Mouse (Mus musculus): ENCODE measurements around the gene Adcy5. TPM values are rescaled to one million over a fixed set of nuclear protein-coding genes. Genes with fewer than 3 reads are reported as not detected.

Gene Adcy5
- polyA plus RNA-seq, 1 experiment: 12.1 TPM

DNA sequence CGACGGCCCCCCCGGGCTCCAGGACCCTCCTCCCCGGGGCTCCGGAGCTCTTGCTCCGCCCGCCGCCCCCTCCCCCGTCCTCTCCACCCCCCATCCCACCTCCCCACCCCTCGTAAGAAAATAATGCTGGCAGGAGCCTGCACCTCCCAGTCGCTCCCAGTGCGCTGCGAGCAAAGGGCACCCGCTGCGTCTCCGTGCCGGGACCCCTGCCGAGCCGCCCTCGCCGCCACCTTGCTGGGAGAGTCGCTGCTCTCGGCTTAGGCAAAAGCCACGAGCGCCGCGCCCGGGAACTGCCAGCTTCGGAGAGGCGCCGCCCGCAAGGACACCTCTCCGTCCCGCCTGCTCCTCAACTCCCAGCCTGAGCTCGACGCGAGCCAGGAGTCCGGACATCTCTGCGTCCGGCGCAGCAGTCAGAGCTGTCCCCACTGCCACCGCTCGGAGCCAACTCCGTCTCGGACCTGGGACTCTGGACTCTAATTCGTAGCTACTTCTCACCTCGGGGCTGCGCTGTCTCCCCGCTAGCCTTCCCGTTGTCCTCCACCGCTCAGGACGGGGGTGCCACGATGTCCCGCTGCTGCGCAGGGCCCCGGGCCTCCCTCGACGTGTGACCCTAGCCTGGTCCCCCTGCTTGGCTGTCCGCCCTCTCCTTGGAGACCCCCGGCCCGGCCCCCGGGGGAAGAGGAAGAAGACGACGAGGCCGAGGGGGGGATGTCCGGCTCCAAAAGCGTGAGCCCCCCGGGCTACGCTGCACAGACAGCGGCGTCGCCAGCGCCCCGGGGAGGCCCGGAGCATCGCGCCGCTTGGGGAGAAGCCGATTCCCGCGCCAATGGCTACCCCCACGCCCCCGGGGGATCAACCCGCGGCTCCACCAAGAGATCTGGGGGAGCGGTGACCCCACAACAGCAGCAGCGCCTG lies 971 bp downstream of the Adcy5 start:
- WGBS: 2% methylated on average over 87 of the region's 87 CpGs
- DNase-seq (ENCODE audit: low read depth, low spot score): no peak

DNA sequence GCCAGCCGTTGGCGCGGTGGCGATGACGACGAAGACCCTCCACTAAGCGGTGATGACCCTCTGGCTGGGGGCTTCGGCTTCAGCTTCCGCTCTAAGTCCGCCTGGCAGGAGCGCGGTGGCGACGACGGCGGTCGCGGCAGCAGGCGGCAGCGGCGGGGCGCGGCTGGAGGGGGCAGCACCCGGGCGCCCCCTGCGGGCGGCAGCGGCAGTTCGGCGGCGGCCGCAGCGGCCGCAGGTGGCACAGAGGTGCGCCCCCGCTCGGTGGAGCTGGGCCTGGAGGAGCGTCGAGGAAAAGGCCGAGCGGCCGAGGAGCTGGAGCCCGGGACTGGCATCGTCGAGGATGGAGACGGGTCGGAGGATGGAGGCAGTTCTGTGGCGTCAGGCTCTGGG lies 1.6 kb downstream of the Adcy5 start:
- 4% methylated on average over 48 of the region's 48 CpGs for WGBS
- DNase-seq (ENCODE audit: low read depth, low spot score): no peak

DNA sequence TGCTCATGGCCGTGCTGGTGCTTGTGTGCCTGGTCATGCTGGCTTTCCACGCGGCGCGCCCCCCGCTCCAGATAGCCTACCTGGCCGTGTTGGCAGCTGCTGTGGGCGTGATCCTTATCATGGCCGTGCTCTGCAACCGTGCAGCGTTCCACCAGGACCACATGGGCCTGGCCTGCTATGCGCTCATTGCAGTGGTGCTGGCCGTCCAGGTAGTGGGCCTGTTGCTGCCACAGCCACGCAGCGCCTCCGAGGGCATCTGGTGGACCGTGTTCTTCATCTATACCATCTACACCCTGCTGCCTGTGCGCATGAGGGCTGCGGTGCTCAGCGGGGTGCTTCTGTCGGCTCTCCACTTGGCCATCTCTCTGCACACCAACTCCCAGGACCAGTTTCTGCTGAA lies 2.2 kb downstream of the Adcy5 start:
- 72% methylated on average over 21 of the region's 21 CpGs for WGBS
- DNase-seq (ENCODE audit: low read depth, low spot score): no peak

DNA sequence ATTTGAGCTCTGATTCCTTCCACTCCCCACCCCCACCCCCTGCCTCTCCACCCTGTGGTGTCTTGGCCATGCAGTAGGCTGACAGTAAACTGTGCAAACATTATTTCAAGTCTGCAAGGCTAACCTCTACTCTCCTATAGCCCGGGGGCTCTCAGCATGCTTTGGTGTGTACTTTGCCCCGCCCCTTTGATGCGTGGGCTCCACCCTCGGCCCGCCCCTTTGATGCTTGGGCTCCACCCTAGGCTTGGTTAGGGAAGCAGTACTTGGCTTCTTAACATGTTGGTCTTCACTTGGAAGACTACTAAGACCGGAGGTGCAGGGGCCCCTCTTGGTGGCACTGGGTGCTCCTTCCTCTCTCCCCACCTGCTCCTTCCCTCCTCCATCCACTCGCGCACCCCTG lies 4.9 kb downstream of the Adcy5 start:
- DNase-seq (ENCODE audit: low read depth, low spot score): no peak
- WGBS: 33% methylated on average over 8 of the region's 8 CpGs

DNA sequence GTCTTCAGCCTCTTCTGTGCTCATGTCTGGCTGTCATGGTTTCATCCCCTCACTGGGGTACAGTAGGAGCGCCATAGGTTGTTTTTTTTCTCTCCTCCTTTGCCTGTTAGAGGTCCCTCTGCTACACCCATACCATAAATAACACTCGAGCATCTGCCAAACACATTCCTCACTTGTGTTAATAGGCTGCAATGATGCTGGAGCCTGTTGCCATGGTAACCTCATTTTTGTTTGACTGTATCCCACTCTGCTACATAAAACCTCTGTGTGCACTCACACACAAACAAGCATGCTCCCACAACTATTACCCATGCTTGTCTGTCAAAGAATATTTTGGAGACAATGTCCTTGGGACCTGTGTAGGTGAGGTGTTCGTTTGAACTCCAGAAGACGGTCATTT lies 5.3 kb downstream of the Adcy5 start:
- DNase-seq (ENCODE audit: low read depth, low spot score): no peak
- WGBS: 61% methylated on average over 4 of the region's 4 CpGs

DNA sequence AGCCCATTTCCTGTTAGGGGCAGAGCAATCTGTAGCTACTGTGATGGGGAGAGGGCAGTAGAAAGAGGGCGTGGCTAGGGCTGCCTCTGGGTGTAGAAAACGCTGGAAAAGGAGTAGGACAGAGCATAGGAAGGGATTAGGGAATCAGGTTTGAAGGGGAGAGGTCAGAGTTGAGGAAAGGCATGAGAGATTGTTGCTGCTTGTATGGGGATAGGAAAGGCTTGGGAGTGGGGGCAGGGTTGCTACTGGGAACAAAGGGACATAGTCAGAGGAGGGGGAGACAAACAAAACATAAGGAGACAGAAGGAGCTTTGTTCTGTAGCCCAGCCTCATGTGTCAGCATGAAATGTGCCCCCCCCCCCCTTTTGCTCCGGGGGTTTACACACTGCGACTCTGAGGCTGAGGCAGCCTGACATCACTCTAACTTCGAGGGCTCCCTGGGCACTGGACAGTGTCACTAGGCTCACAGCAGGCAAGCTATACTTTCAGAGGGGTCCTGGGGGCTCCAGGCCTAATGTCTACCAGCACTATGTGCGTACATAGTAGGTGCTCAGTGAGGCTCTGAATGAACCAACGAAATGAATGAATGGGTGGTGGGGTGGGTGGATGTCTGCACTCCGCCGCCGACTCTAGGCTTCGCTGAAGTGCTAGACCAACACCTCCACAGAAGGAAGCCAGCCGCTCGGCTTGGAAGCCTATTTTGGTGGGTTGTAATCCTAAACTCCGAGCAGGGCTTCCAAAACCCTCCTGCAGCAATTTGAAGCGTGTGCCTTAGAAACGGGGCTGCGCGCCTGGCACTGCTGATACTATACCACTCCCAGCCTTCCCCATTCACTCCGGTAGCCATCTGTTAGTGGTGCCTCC lies 9.9 kb downstream of the Adcy5 start:
- 54% methylated on average over 19 of the region's 19 CpGs for WGBS
- DNase-seq (ENCODE audit: low read depth, low spot score): no peak

DNA sequence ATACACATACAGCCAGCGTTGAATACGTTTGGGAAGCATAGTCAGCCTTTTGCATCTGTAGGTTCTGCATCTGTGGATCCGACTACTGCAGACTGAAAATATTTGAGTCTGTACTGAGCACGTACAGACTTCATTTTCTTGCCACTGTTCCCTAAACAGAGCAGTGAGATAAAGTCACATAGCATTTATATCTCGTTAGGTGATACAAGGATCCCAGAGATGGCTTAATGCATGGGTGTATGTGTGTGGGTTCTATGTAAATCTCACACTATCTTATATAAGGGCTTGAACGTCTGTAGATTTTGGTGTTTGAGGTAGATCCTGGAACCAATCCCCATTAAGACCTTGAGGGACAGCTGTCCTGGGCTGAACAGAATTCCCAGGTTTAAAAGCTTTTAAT lies 10.7 kb downstream of the Adcy5 start:
- 77% methylated on average over 6 of the region's 6 CpGs for WGBS
- DNase-seq (ENCODE audit: low read depth, low spot score): no peak

DNA sequence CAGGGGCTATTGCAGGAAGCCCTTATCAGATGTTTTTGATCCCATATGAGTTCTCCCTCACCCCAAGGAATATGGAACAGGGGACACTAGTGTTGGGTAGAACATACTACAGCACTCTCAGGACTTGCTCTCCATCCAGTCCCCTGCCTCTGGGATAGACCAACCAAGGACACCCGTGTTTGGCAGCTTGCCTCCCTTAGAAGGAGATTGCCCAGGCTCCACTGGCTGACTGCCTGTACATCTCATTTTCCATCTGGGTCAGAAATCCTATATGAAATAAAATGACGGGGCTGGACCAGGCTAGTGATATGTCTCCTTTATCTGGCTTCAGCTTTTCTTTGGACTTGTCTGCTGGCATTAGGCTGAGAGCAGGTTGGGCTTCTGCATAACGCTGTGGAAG lies 11.1 kb downstream of the Adcy5 start:
- WGBS: 71% methylated on average over 3 of the region's 3 CpGs
- no peak for DNase-seq (ENCODE audit: low read depth, low spot score)

DNA sequence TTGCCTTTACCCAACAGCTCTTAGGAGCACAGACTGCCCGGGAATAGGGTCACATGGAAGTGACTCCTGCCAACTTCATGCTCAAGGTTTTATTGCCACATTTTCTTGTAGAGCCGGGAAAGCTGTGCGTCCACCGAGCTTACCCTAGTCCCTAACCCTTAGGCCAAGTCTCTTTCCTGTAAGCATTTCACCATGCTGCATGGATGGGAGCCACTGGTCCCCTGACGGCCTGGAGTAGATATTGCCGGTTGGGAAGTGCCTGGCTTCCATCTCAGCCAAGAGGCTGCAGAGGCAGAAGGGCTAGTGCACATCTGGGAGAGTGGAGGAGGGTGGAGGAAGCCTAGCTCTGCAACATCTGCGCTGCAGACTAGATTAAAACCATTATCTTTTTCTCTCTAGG lies 14.8 kb downstream of the Adcy5 start:
- DNase-seq (ENCODE audit: low read depth, low spot score): no peak
- WGBS: 47% methylated on average over 7 of the region's 7 CpGs

DNA sequence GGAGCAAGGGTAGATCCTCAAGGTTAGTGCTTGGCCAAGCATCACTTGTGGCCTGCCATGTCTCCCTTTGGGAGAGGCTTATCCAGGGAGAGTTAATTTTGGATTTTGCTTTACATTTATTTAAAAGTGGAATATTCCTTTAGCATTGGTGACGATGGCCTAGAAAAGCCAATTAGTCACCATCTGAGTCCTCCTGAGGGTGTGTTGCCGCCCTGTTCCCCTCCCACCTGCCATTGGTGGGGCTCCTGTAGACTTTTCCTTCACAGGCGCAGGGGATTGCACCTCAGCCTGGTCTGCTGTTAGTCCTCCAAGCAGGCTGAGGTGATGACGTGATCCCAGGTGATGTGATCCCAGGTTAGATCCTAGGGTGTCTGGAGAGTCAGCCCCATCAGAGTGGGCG lies 17.5 kb downstream of the Adcy5 start:
- 82% methylated on average over 5 of the region's 5 CpGs for WGBS
- no peak for DNase-seq (ENCODE audit: low read depth, low spot score)

DNA sequence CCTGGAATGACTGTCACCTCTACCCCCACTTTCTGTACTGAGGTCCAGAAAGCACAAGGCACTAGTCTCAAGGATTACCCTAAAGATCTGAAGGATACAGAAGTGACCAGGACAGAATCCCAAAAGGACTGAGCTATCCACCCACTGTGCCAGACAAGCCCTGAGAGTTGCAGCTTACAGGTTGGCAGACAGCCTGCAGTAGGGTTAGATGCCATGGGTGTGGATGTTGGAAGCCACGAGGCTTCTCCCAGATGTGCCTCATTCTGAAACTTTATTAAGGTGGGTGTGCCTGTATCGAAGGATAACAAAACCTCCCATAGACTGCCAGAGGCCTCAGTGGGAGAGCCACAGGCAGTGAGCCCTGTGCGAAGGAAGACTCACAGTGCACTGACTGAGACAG lies 23.8 kb downstream of the Adcy5 start:
- 13% methylated on average over 3 of the region's 3 CpGs for WGBS
- no peak for DNase-seq (ENCODE audit: low read depth, low spot score)

DNA sequence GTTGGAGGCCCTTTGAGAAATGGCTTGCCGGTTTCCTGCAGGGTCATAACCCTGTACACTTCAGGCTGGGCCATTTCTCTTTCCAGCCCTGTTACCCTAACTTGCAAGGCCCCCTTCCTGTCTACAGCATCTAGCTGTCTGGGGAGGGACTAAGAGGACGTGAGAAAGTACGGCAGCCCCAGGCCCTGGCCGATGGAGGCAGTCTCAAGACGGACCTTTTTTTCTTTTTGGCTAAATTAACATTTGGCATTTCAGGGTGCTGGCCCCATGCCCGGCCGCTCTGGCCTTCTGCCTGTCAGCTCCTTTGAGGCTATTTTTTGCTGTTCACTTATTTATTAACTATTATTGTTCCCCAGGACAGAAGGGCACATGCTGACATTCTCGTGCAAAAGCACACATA lies 24.4 kb downstream of the Adcy5 start:
- no peak for DNase-seq (ENCODE audit: low read depth, low spot score)
- 42% methylated on average over 8 of the region's 8 CpGs for WGBS

DNA sequence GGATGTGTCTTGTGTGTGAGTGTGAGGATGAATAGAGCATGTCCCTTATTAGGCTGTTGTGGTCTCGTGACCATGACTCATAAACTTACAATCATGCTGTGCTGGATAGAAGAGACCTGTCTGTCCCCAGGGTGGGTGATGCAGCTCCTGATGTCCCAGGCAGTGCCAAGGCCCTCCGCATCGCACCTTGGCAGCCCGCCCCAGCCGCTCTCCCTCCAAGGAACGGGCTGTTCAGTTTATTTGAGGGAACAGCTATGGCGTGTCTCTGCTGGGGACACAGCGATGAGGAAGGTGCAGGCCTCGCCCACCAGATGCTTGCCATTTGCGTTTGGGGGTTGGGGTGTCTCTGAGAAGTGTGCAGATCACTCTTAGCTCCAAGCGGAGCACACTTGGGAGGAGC lies 28.5 kb downstream of the Adcy5 start:
- WGBS: 51% methylated on average over 11 of the region's 11 CpGs

DNA sequence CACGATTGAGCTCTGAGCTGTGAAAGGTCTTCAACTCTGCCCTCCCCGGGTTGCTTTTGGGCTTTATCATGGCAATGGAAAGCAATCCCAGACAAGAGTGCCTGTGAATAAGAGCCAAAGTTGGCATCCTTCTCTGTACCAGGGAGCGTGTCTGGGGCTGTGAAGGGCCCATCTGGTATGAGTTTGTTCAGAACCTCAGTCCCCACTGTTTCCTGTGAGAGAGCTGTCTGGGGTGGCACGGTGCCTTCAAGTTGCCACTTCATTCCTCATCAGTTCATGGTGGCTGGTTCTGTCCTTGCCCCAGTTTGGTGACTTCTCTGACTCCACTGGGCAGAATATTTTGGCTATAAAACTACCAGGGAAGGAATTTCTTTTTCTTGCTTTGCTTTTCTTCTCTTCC lies 33.4 kb downstream of the Adcy5 start:
- DNase-seq (ENCODE audit: low read depth, low spot score): no peak
- 79% methylated on average over 4 of the region's 4 CpGs for WGBS

More for the DNA sequence above, 28.5 kb downstream of the Adcy5 start:
- DNase-seq (ENCODE audit: low read depth, low spot score): no peak

DNA sequence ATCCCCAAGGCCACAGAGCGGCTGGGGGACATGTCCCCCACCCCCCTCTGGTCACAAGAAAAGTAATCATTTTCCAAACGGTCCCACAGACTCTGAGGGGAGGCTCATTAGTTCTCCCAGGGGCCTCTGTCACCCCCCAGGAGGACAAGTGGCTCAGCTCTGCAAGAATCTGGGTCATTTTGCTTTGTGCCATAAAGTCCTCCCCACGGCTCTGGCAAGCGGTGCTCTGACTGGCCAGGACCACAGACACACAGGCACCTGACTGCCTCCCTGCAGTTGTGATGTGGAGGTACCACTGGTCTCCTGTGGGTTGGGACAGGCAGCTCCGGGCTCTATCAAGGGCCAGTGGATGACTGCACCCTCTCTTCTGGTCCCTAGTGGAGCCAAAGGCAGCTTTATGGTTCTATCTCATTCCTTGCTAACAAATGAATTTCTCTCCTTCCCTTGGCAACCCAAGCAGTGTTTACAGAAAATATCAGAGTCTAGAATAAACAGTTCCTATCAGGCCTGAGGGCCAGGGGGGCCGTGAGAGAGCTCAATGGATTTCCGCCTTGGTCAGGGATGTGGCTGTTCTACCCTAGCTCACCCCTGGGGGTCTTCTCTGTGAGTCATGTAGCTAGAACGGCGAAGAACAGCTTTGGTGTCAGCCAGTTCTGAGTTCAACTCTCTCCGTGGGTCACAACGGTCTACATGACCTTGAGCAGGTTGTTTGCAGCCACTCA lies 34.9 kb downstream of the Adcy5 start:
- WGBS: 58% methylated on average over 11 of the region's 11 CpGs
- no peak for DNase-seq (ENCODE audit: low read depth, low spot score)

DNA sequence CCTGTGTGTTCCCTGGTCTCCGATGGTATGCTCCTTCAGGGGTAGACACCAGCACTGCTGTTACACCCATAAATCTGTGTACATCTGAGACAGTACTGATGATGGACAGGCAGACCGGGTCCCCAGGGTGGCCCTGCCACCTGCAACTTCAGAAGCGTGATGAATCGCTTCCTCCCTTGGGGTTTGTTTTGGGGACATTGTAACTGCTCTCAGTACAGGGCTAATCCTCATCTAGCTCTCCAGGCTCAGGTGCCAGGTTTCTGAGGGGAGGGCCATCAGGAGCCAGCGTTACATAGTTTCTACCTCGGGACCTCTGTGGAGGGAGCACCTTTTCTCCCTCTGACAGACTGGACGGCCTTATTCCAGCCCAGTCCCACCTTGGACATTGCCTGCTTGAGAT lies 36.1 kb downstream of the Adcy5 start:
- WGBS: 67% methylated on average over 7 of the region's 7 CpGs

DNA sequence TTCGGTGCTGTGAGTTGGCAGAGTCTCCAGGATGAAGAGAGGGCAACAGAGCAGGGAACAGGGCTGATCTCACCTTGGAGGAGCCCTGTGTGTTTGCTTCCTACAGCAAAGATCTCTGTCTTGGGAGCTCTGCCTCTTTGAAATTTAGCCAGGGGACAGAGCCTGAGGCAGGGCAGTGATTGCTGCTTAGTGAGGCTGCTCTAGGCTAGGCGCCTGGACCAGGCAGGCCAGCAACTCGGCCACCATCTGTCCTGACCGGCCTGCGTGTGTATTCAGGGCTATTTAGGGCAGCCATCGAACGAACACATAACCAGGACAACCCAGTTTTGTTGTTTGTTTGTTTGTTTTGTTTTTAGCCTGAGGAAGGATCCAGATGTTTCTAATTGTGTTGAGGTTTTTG lies 36.6 kb downstream of the Adcy5 start:
- WGBS: 71% methylated on average over 7 of the region's 7 CpGs
- DNase-seq (ENCODE audit: low read depth, low spot score): no peak

More for the DNA sequence above, 36.1 kb downstream of the Adcy5 start:
- no peak for DNase-seq (ENCODE audit: low read depth, low spot score)

DNA sequence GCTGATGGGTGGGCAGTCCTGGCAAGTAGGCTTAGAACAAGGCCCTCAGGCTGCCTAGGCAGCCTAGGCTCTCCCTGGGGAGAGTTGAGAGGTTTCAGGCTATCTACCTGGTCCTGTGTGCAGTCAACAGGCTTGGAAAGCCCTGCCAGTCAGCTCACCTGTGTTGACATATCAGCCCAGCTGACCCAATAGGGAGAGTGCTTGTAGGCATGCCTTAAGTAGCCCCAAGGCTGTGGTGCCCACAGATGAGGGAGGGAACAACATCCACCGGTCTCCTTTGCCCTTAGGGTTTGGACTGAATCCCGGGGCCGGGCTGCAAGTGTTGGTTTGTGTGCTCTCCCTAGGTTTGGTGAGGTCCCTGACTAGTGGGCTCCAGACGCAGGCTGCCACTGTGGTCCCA lies 37.8 kb downstream of the Adcy5 start:
- 87% methylated on average over 4 of the region's 4 CpGs for WGBS
- DNase-seq (ENCODE audit: low read depth, low spot score): no peak

DNA sequence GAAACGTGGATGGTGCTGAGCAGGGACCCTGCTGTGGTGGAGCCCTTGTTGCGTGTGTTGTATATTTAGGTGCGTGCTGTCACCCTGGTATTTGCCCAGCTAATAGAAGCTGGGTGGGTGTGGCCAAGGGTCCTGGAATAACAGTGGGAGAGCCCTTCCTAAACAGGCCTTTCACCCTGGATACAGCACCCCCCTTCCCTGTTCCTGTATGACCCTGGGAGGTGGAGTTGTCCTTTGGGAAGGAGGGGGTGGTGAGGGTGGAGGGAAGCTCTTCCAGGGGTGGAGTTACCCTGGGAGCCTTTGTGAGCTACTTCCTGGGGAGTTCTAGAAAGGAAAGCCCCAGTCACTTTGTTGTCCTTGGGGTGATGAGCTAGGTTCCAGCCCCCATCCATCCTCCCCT lies 38.7 kb downstream of the Adcy5 start:
- WGBS: 79% methylated on average over 3 of the region's 3 CpGs
- no peak for DNase-seq (ENCODE audit: low read depth, low spot score)

DNA sequence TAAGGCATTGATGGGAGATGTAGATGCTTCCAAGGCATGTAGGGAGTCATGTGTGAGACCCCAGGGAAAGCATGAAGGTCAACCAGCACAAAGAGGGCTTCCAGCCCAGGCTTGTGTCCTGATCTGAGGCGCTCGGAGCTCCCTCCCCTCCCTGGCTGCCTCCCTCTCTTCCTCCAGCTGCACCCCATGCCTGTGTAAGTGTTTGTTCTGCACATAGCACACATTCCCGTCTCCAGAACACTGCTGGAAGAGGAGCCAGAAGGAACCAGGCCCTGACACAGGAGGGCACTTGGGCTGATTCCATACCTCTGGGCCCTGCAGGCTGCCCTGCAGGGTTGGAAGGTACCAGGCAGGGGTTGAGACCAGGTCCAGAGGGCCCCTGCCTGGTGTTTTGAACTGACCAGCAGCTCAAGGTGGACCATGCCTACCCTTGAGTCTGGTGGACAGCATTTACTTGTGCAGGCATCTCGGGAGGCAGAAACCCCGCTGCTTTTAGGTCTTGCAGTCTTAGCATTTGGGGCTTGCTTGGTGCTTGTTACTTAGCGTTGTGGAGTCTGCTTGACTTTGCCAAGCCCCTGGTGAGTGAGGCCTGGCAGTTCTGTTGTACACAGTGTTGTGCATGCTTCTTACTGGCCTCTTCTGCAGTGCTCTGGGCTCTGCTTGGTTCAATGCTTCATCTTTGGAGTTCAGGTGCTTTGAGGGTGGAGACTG lies 45.2 kb downstream of the Adcy5 start:
- WGBS: 60% methylated on average over 6 of the region's 6 CpGs
- no peak for DNase-seq (ENCODE audit: low read depth, low spot score)
